Mouse (Mus musculus): ENCODE data around the gene Sgo2a. TPM values are rescaled to one million over a fixed set of nuclear protein-coding genes. Genes with fewer than 3 reads are reported as not detected.
A peak's percentile ranks its signal among the peaks of the same experiment; 100 is the strongest.

Sgo2a gene
- 23.0 and 23.8 TPM in 2 replicates for polyA plus RNA-seq (2014; fragmentation: Nextera tagmentation; extraction: Ambion mirVana)

DNA sequence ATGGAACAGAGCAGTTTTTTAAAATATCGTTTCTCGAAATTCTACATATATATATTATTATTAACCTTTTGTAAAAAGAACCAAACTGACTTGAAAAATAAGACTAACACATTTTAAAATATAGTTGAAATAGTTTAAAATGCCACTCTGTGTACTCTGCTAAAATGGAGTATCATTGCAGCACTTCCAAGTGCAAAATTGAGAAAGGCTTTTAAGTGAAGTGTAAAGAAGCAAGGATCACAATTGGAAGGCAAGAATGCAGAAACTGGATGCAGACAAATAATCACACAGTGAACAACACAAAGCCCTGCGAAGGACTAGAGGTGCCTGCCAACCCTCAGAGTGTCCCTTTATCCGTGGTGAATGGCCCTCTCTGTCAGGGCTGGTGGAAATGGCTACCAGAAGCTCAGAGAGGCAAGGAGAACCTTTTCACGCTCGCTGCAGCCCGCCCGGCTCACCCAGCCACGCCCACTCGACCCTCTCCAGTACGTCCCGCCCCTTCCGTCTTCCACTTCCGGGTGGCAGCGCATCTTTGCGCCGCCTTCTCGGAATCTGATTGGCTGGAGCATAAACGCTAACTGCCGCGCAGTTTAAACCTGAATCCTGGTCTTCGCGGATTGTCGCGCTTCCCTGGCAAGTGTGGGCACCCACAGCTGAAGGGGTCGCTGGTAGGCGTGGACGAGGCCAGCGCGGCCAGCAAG, at the start of gene Sgo2a:
Gene Sgo2a, plus strand, starts transcription at position 540 of the 701 bp plus-strand sequence.
- ATAC-seq (ENCODE audit: insufficient read depth, low FRiP score, low TSS enrichment) (peak; percentile 98), DNase-seq (ENCODE audit: low spot score) (peak; percentile 96)
- 6% methylated on average over 30 of the region's 30 CpGs for WGBS
- no peaks in the 10 kb centered on the region for H3K9me3 ChIP-seq (ENCODE audit: control insufficient read depth, low read length)
- peak within 1 kb of the TSS; percentile 54; the same call in 1 of the 2 replicates for H3K27ac ChIP-seq (ENCODE audit: low read depth, low read length)
- H3K4me1 ChIP-seq (ENCODE audit: control insufficient read depth, insufficient read depth, low read length), result peaks cover 10% of the 10 kb centered on the region
- peak within 1 kb of the TSS; percentile 70 for H3K9ac ChIP-seq (ENCODE audit: low read length)
- H3K4me2 ChIP-seq (ENCODE audit: low read depth), result peak within 1 kb of the TSS; percentile 79
- no peaks in the 10 kb centered on the region for H3K27me3 ChIP-seq (ENCODE audit: control insufficient read depth, insufficient read depth, low read length)
- peak within 1 kb of the TSS; percentile 81 for H3K4me3 ChIP-seq (ENCODE audit: low read depth, low read length)
- H3K36me3 ChIP-seq (ENCODE audit: control insufficient read depth, insufficient read depth, low read length), result no peaks in the 10 kb centered on the region

DNA sequence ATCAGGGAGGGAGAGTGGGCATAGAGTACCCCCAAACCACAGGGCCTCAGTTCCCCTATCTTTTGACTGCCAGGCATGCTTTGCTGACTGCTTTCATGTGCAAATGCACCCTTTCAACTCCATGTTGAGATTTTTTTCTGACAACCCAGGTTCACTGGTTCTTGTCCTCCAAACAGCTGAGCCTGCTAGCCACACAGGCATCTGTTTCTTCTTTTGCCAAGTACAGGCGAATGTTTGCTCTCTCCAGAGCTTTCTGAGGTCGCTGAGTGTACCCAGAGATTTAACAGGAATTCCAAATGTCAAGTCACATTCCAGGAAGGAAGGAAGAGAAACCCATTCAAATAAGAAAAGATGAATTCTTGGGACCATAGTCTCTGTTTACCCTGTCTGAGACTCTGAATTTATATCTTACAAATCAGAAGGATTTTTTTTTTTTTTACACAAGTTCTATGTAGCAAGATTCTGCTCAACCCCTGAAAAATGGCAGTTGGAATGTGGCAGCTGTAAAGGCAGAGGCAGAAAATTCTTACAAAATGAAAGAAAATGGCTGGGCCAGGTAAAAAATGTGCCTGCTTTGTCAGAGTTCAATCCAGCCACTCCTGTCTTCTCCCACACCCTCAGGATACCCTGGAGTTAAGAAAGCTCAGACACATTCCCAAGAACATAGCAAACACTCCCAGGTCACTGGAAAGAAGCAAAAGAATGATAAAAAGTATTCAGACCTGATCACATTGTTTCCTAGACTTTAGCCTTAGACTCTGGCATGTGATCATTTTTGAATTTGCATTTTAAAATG, 48.0 kb upstream of the Sgo2a start:
- H3K4me2 ChIP-seq (ENCODE audit: low read depth), result no peak overlapping the region
- DNase-seq (ENCODE audit: low spot score) (no peak), ATAC-seq (ENCODE audit: insufficient read depth, low FRiP score, low TSS enrichment) (no peak)
- H3K27me3 ChIP-seq (ENCODE audit: control insufficient read depth, insufficient read depth, low read length), result no peaks in the 10 kb centered on the region
- H3K36me3 ChIP-seq (ENCODE audit: control insufficient read depth, insufficient read depth, low read length), result no peaks in the 10 kb centered on the region
- no peak overlapping the region for H3K9ac ChIP-seq (ENCODE audit: low read length)
- no peak overlapping the region for H3K4me3 ChIP-seq (ENCODE audit: low read depth, low read length)
- WGBS, result 44% methylated on average over 2 of the region's 2 CpGs
- no peak overlapping the region for H3K27ac ChIP-seq (ENCODE audit: low read depth, low read length)
- H3K4me1 ChIP-seq (ENCODE audit: control insufficient read depth, insufficient read depth, low read length), result no peaks in the 10 kb centered on the region
- H3K9me3 ChIP-seq (ENCODE audit: control insufficient read depth, low read length), result no peaks in the 10 kb centered on the region

GRCm38 (mm10) chr1:57949195-57949594, 46.6 kb upstream of the Sgo2a start:
- H3K4me2 ChIP-seq (ENCODE audit: low read depth), result no peak overlapping the region
- no peaks in the 10 kb centered on the region for H3K27me3 ChIP-seq (ENCODE audit: control insufficient read depth, insufficient read depth, low read length)
- no peaks in the 10 kb centered on the region for H3K9me3 ChIP-seq (ENCODE audit: control insufficient read depth, low read length)
- no peak overlapping the region for H3K4me3 ChIP-seq (ENCODE audit: low read depth, low read length)
- WGBS, result 15% methylated on average over 1 of the region's 1 CpGs
- H3K27ac ChIP-seq (ENCODE audit: low read depth, low read length), result no peak overlapping the region
- H3K4me1 ChIP-seq (ENCODE audit: control insufficient read depth, insufficient read depth, low read length), result no peaks in the 10 kb centered on the region
- no peak overlapping the region for H3K9ac ChIP-seq (ENCODE audit: low read length)
- no peaks in the 10 kb centered on the region for H3K36me3 ChIP-seq (ENCODE audit: control insufficient read depth, insufficient read depth, low read length)
- ATAC-seq (ENCODE audit: insufficient read depth, low FRiP score, low TSS enrichment) (no peak), DNase-seq (ENCODE audit: low spot score) (peak; percentile 28)

- ATAC-seq (ENCODE audit: insufficient read depth, low FRiP score, low TSS enrichment) (no peak), DNase-seq (ENCODE audit: low spot score) (no peak)
- H3K9me3 ChIP-seq (ENCODE audit: control insufficient read depth, low read length), result no peaks in the 10 kb centered on the region
- no peak overlapping the region for H3K4me3 ChIP-seq (ENCODE audit: low read depth, low read length)
- no peak overlapping the region for H3K9ac ChIP-seq (ENCODE audit: low read length)
- WGBS, result 76% methylated on average over 5 of the region's 5 CpGs
- no peak overlapping the region for H3K4me2 ChIP-seq (ENCODE audit: low read depth)
- H3K36me3 ChIP-seq (ENCODE audit: control insufficient read depth, insufficient read depth, low read length), result no peaks in the 10 kb centered on the region
- H3K27ac ChIP-seq (ENCODE audit: low read depth, low read length), result no peak overlapping the region
- H3K27me3 ChIP-seq (ENCODE audit: control insufficient read depth, insufficient read depth, low read length), result no peaks in the 10 kb centered on the region
- no peaks in the 10 kb centered on the region for H3K4me1 ChIP-seq (ENCODE audit: control insufficient read depth, insufficient read depth, low read length)
Measured at GRCm38 (mm10) chr1:57949716-57950115, 46.1 kb upstream of the Sgo2a start.

DNA sequence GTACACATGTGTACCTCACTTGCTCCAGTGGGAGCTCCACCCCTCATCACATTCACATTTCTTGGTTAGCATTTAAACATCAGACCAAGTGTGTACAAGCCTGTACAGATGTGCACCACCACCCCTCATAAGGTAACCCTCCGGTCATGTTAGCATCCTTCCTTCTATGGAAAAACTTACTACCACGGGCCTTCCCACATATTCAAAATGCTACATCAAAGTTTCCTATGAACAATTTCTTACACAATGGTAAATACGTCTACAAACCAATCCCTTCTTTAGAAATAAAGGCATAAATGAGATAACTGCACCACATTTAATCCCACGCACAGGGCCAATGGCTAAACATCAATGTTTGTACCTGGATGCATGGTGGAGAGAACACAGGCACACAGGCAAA, 43.3 kb upstream of the Sgo2a start:
- Histone ChIP-seq H3K27ac (ENCODE audit: low read depth, low read length) (no peak overlapping the region), H3K9ac (ENCODE audit: low read length) (no peak overlapping the region), H3K9me3 (ENCODE audit: control insufficient read depth, low read length) (no peaks in the 10 kb centered on the region), H3K4me3 (ENCODE audit: low read depth, low read length) (no peak overlapping the region), H3K36me3 (ENCODE audit: control insufficient read depth, insufficient read depth, low read length) (peaks cover 4% of the 10 kb centered on the region; the same call in 1 of the 2 replicates), H3K27me3 (ENCODE audit: control insufficient read depth, insufficient read depth, low read length) (no peaks in the 10 kb centered on the region), H3K4me2 (ENCODE audit: low read depth) (no peak overlapping the region), H3K4me1 (ENCODE audit: control insufficient read depth, insufficient read depth, low read length) (no peaks in the 10 kb centered on the region)
- no peak for DNase-seq (ENCODE audit: low spot score)
- ATAC-seq (ENCODE audit: insufficient read depth, low FRiP score, low TSS enrichment), result no peak
- WGBS, result 96% methylated on average over 4 of the region's 4 CpGs

DNA sequence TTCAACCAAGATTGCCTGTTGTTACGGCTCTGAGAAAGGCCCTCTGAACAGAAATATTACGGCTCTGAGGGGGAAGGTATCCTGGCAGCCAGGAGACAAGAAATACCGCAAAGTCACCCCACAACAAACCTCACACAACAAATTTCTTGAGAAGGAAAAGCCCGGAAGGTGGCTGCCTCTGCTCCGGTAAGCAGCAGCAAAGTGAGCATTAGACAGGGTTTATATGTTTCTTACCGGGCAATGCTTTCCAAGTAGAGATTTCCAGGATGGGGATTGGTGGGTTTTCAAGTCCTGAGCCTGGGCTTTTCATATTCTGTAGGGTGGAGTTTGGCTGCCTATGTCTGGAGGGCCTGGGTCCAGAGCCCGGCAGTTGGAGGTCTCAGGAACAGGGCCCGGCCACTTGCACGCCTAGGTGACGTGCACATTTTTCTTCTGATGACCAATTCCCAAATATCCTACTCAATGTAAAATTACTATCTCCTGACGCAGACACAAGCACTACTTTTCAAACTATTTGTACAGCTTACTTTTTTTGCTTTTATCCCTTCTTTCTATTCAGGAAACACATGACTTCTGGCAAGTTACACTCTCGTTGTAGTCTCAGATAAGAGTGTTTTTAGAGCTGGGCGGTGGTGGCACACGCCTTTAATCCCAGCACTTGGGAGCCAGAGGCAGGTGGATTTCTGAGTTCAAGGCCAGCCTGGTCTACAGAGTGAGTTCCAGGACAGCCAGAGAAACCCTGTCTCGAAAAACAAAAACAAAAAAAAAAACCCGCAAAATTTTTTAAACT, 42.0 kb upstream of the Sgo2a start:
- no peaks in the 10 kb centered on the region for H3K4me1 ChIP-seq (ENCODE audit: control insufficient read depth, insufficient read depth, low read length)
- H3K36me3 ChIP-seq (ENCODE audit: control insufficient read depth, insufficient read depth, low read length), result peaks cover 4% of the 10 kb centered on the region; the same call in 1 of the 2 replicates
- H3K9ac ChIP-seq (ENCODE audit: low read length), result no peak overlapping the region
- H3K4me2 ChIP-seq (ENCODE audit: low read depth), result no peak overlapping the region
- 93% methylated on average over 16 of the region's 16 CpGs for WGBS
- DNase-seq (ENCODE audit: low spot score) (no peak), ATAC-seq (ENCODE audit: insufficient read depth, low FRiP score, low TSS enrichment) (no peak)
- H3K27me3 ChIP-seq (ENCODE audit: control insufficient read depth, insufficient read depth, low read length), result no peaks in the 10 kb centered on the region
- no peaks in the 10 kb centered on the region for H3K9me3 ChIP-seq (ENCODE audit: control insufficient read depth, low read length)
- H3K4me3 ChIP-seq (ENCODE audit: low read depth, low read length), result no peak overlapping the region
- no peak overlapping the region for H3K27ac ChIP-seq (ENCODE audit: low read depth, low read length)

DNA sequence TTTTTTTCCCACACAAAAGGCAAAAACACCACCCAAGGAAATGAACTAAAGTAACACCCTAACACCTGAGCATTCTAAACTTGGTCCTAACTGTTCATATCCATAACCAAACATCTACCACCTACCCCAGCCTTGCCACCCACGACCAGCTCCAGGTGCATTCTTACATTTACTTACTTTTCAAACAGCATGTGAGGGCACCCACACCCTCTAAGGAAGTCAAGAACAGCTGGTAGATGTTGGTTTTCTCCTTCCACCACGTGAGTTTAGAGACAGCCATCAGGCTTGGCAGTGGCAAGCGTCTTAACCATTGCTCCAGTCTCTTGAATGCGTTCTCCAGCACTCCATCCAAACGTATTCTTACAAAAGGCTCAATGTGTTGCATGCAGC, 41.4 kb upstream of the Sgo2a start:
- DNase-seq (ENCODE audit: low spot score), result no peak
- Histone ChIP-seq H3K9me3 (ENCODE audit: control insufficient read depth, low read length) (no peaks in the 10 kb centered on the region), H3K27ac (ENCODE audit: low read depth, low read length) (no peak overlapping the region), H3K36me3 (ENCODE audit: control insufficient read depth, insufficient read depth, low read length) (peaks cover 4% of the 10 kb centered on the region; the same call in 1 of the 2 replicates), H3K4me1 (ENCODE audit: control insufficient read depth, insufficient read depth, low read length) (no peaks in the 10 kb centered on the region), H3K4me2 (ENCODE audit: low read depth) (no peak overlapping the region), H3K9ac (ENCODE audit: low read length) (no peak overlapping the region), H3K4me3 (ENCODE audit: low read depth, low read length) (no peak overlapping the region), H3K27me3 (ENCODE audit: control insufficient read depth, insufficient read depth, low read length) (no peaks in the 10 kb centered on the region)
- no peak for ATAC-seq (ENCODE audit: insufficient read depth, low FRiP score, low TSS enrichment)
- WGBS, result 85% methylated on average over 5 of the region's 5 CpGs

GRCm38 (mm10) chr1:57955774-57956173, 40.0 kb upstream of the Sgo2a start:
- no peaks in the 10 kb centered on the region for H3K4me1 ChIP-seq (ENCODE audit: control insufficient read depth, insufficient read depth, low read length)
- H3K36me3 ChIP-seq (ENCODE audit: control insufficient read depth, insufficient read depth, low read length), result peaks cover 6% of the 10 kb centered on the region; the same call in 1 of the 2 replicates
- H3K9me3 ChIP-seq (ENCODE audit: control insufficient read depth, low read length), result no peaks in the 10 kb centered on the region
- DNase-seq (ENCODE audit: low spot score) (no peak), ATAC-seq (ENCODE audit: insufficient read depth, low FRiP score, low TSS enrichment) (no peak)
- no peak overlapping the region for H3K9ac ChIP-seq (ENCODE audit: low read length)
- no peaks in the 10 kb centered on the region for H3K27me3 ChIP-seq (ENCODE audit: control insufficient read depth, insufficient read depth, low read length)
- H3K4me3 ChIP-seq (ENCODE audit: low read depth, low read length), result no peak overlapping the region
- no peak overlapping the region for H3K27ac ChIP-seq (ENCODE audit: low read depth, low read length)
- H3K4me2 ChIP-seq (ENCODE audit: low read depth), result no peak overlapping the region
- 92% methylated on average over 1 of the region's 1 CpGs for WGBS

Data from neural tube, embryonic 11.5 days (tissue).